Mouse (Mus musculus): ENCODE data around the gene Cdh20.

DNA sequence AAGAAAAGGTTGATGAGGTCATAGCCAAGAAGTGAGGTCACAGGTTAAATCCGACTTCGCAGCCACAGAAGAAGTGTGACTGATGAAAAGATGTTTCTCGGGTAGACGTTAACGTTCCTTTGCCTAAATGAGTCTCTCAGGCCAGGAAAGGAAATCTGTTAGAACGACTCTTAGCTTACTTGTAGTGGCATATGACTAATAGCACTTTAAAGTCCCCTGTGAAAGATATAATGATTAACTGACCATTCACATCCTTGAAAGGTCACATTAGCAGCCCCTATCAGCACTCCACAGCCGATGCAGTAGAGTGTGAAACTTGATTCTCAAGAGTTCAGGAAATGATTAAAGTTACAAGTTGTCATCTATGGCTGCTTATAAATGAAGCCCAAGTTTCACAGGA lies 164.7 kb downstream of the Cdh20 start:
- TF ChIP-seq ZMIZ1 (IDR thresholded peaks at IDR 0.05; ENCODE audit: low read depth, low read length) (no peak), NRF1 (IDR thresholded peaks at IDR 0.05; ENCODE audit: low read depth, low read length) (no peak), CTCF (conservative IDR thresholded peaks at IDR 0.05 in 1 of 2, IDR thresholded peaks at IDR 0.05 in 1 of 2; ENCODE audit: low read depth in 2 of 2, low read length in 2 of 2) (no peak), MEF2A (IDR thresholded peaks at IDR 0.05; ENCODE audit: borderline replicate concordance, low read depth, low read length) (no peak), HCFC1 (IDR thresholded peaks at IDR 0.05; ENCODE audit: low read depth, low read length) (no peak), ZKSCAN1 (IDR thresholded peaks at IDR 0.05; ENCODE audit: borderline replicate concordance, low read depth, low read length) (no peak), MAX (IDR thresholded peaks at IDR 0.05; ENCODE audit: low read length) (no peak), POLR2A (IDR thresholded peaks at IDR 0.05; ENCODE audit: low read depth, low read length) (no peak), ELF1 (IDR thresholded peaks at IDR 0.05; ENCODE audit: low read depth, low read length) (no peak), EP300 (IDR thresholded peaks at IDR 0.05; ENCODE audit: low read length) (no peak)
